Mouse (Mus musculus): ENCODE measurements around the gene Furin. TPM values are rescaled to one million over a fixed set of nuclear protein-coding genes. Genes with fewer than 3 reads are reported as not detected.

Gene Furin
- polyA plus RNA-seq, 1 experiment from 2014 or later, result 14.2 TPM

GRCm38 (mm10) chr7:80412781-80413180 is 7.5 kb upstream of the Furin start:
- 75% methylated on average over 5 of the region's 5 CpGs for WGBS
- Histone ChIP-seq H3K27ac (replicated peaks) (no peak overlapping the region), H3K9me3 (no peaks in the 10 kb centered on the region), H3K4me1 (peaks cover 7% of the 10 kb centered on the region; the same call in 1 of the 2 replicates), H3K27me3 (replicated peaks) (no peaks in the 10 kb centered on the region), H3K4me2 (no peak overlapping the region), H3K4me3 (no peak overlapping the region), H3K9ac (no peak overlapping the region), H3K36me3 (no peaks in the 10 kb centered on the region)
- no peak for ATAC-seq (ENCODE audit: extremely low read depth, insufficient number of reproducible peaks, low FRiP score, low TSS enrichment)

DNA sequence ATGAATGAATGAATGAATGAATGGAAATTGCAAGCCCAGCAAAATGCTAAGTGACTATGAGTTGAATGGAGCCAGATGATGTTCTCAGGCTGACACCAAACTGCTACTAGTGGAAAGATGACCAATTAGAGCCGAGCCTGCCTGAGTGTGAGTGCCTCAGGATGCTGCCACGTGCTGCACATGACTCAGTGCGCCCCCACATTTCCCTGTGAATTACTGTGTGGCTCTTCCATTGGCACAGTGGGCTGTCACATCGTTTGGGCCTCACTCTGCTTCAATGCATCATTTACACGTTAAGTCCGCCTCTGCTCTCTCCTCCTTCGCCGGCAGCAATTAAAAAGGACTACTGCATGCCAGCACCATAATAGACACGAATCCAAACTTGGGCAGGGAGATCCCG is 7.0 kb upstream of the Furin start:
- ATAC-seq (ENCODE audit: extremely low read depth, insufficient number of reproducible peaks, low FRiP score, low TSS enrichment), result no peak
- Histone ChIP-seq H3K4me3 (no peak overlapping the region), H3K9me3 (no peaks in the 10 kb centered on the region), H3K4me2 (no peak overlapping the region), H3K27ac (replicated peaks) (no peak overlapping the region), H3K4me1 (peaks cover 12% of the 10 kb centered on the region; the same call in 1 of the 2 replicates), H3K27me3 (replicated peaks) (no peaks in the 10 kb centered on the region), H3K9ac (no peak overlapping the region), H3K36me3 (no peaks in the 10 kb centered on the region)
- 72% methylated on average over 10 of the region's 10 CpGs for WGBS

DNA sequence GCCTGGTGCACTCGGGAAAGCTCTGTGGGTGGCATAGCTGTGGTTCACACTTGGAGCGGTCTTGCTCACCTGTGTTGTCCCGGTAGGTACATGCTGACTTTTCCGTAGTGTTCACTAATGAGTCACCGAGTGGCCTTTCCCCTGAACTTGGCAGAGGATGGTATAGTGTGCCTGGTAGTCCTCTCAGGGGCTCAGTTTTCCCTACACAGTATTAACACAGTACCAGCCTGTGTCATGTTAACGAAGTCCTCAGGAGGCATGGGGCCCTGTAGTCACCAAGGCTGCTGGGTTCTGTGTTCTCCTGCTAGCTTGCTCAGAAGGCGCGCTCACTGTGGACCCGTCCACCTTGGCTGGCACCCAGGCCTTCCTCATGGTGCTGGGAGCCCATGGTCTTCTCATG is 5.1 kb upstream of the Furin start:
- no peaks in the 10 kb centered on the region for H3K9me3 ChIP-seq
- no peak overlapping the region for H3K4me3 ChIP-seq
- ATAC-seq (ENCODE audit: extremely low read depth, insufficient number of reproducible peaks, low FRiP score, low TSS enrichment), result no peak
- H3K4me2 ChIP-seq, result no peak overlapping the region
- H3K36me3 ChIP-seq, result no peaks in the 10 kb centered on the region
- peaks cover 15% of the 10 kb centered on the region for H3K4me1 ChIP-seq
- H3K27ac ChIP-seq (replicated peaks), result no peak overlapping the region
- no peak overlapping the region for H3K9ac ChIP-seq
- 76% methylated on average over 9 of the region's 9 CpGs for WGBS
- no peaks in the 10 kb centered on the region for H3K27me3 ChIP-seq (replicated peaks)

GRCm38 (mm10) chr7:80407712-80408111 is 2.5 kb upstream of the Furin start:
- H3K27me3 ChIP-seq (replicated peaks), result no peaks in the 10 kb centered on the region

GRCm38 (mm10) chr7:80406186-80406585 is 950 bp upstream of the Furin start:
- no peak overlapping the region for H3K27ac ChIP-seq (replicated peaks)
- no peaks in the 10 kb centered on the region for H3K36me3 ChIP-seq
- no peak overlapping the region for H3K4me3 ChIP-seq
- no peaks in the 10 kb centered on the region for H3K27me3 ChIP-seq (replicated peaks)
- no peak overlapping the region for H3K4me2 ChIP-seq
- no peaks in the 10 kb centered on the region for H3K9me3 ChIP-seq
- ATAC-seq (ENCODE audit: extremely low read depth, insufficient number of reproducible peaks, low FRiP score, low TSS enrichment), result no peak
- H3K4me1 ChIP-seq, result peaks cover 40% of the 10 kb centered on the region
- 70% methylated on average over 3 of the region's 3 CpGs for WGBS
- no peak overlapping the region for H3K9ac ChIP-seq

More at GRCm38 (mm10) chr7:80407712-80408111, 2.5 kb upstream of the Furin start:
- H3K4me2 ChIP-seq, result no peak overlapping the region
- peaks cover 37% of the 10 kb centered on the region for H3K4me1 ChIP-seq
- H3K36me3 ChIP-seq, result no peaks in the 10 kb centered on the region
- WGBS, result 63% methylated on average over 9 of the region's 9 CpGs
- H3K27ac ChIP-seq (replicated peaks), result no peak overlapping the region
- ATAC-seq (ENCODE audit: extremely low read depth, insufficient number of reproducible peaks, low FRiP score, low TSS enrichment), result no peak
- H3K9ac ChIP-seq, result no peak overlapping the region
- H3K9me3 ChIP-seq, result no peaks in the 10 kb centered on the region
- no peak overlapping the region for H3K4me3 ChIP-seq

GRCm38 (mm10) chr7:80404101-80404894 is 938 bp downstream of the Furin start:
- no peak overlapping the region for H3K4me3 ChIP-seq
- H3K4me1 ChIP-seq, result peaks cover 58% of the 10 kb centered on the region
- 42% methylated on average over 7 of the region's 7 CpGs for WGBS
- ATAC-seq (ENCODE audit: extremely low read depth, insufficient number of reproducible peaks, low FRiP score, low TSS enrichment), result no peak
- H3K9me3 ChIP-seq, result no peaks in the 10 kb centered on the region
- peak overlapping the region; percentile 96 for H3K27ac ChIP-seq (replicated peaks)
- H3K9ac ChIP-seq, result 0 out of 2 replicates have a peak overlapping the region, but pooled peaks have one; percentile 99
- no peaks in the 10 kb centered on the region for H3K27me3 ChIP-seq (replicated peaks)
- no peak overlapping the region for H3K4me2 ChIP-seq
- no peaks in the 10 kb centered on the region for H3K36me3 ChIP-seq

DNA sequence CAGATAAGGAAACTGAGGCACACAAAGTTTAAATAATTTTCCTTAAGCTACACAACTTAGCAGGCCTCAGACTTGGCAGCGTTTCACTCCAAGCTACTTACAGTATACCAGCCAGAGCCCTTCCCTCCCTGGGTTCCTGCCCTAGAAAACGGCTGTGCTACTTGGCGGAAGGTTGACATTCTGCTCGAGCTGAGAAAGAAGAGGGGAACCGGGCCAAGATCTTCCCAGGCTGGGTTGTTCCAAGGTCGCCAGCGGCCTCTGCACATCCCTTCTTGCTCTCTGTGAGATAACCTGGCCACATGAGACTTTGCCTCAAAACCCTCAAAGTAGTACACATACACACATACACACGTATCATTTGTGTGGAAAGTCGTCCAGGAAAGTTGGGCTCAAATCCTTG is 1.7 kb downstream of the Furin start:
- ATAC-seq (ENCODE audit: extremely low read depth, insufficient number of reproducible peaks, low FRiP score, low TSS enrichment), result no peak
- 33% methylated on average over 9 of the region's 9 CpGs for WGBS
- peak overlapping the region; percentile 99 for H3K9ac ChIP-seq
- H3K4me1 ChIP-seq, result peaks cover 65% of the 10 kb centered on the region
- H3K27me3 ChIP-seq (replicated peaks), result no peaks in the 10 kb centered on the region
- H3K9me3 ChIP-seq, result no peaks in the 10 kb centered on the region
- H3K27ac ChIP-seq (replicated peaks), result peak overlapping the region; percentile 96
- peak overlapping the region; percentile 94 for H3K4me3 ChIP-seq
- H3K36me3 ChIP-seq, result peaks cover 1% of the 10 kb centered on the region
- H3K4me2 ChIP-seq, result peak overlapping the region; percentile 88

DNA sequence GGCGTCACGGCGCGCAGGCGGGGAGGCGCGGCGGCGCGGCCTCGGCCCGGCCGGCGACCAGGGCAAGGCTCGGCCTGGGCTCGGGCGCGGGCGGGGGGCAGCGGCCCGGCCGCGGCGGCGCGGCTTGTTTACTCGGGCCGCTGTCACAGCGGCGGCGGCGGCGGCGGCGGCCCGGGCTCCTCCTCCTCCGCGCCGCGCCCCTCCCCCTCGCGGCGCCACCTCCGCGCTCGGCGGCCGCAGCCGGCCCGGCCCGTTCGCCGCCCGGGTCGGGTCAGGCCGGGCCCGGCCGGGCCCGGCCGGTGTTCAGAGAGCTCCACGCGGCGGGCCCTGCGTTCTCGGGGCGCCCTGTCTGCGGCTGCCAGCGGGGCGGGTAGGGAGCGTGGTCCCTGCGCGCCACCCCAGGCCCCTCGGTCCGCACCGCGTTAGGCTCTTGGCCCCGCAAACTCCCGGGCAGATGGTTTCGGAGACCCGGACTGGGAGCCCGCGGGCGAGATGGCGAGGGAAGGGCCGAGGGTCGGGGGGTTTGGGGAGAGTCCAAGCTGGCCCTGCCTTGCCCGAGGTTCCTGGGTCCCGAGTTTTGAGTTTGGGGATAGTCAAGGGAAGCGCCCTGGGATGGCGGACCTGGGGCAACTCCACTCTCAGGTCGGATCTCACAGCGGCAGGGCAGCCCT is 2.5 kb downstream of the Furin start:
- Histone ChIP-seq H3K36me3 (peaks cover 9% of the 10 kb centered on the region), H3K9me3 (no peaks in the 10 kb centered on the region), H3K27me3 (replicated peaks) (no peaks in the 10 kb centered on the region), H3K4me3 (peak overlapping the region; percentile 94), H3K4me1 (peaks cover 69% of the 10 kb centered on the region), H3K4me2 (peak overlapping the region; percentile 88), H3K27ac (replicated peaks) (peak overlapping the region; percentile 96), H3K9ac (peak overlapping the region; percentile 99)
- under 1% methylated on average over 43 of the region's 92 CpGs for WGBS
- peak; percentile 57; the same call in 1 of the 2 replicates for ATAC-seq (ENCODE audit: extremely low read depth, insufficient number of reproducible peaks, low FRiP score, low TSS enrichment)

DNA sequence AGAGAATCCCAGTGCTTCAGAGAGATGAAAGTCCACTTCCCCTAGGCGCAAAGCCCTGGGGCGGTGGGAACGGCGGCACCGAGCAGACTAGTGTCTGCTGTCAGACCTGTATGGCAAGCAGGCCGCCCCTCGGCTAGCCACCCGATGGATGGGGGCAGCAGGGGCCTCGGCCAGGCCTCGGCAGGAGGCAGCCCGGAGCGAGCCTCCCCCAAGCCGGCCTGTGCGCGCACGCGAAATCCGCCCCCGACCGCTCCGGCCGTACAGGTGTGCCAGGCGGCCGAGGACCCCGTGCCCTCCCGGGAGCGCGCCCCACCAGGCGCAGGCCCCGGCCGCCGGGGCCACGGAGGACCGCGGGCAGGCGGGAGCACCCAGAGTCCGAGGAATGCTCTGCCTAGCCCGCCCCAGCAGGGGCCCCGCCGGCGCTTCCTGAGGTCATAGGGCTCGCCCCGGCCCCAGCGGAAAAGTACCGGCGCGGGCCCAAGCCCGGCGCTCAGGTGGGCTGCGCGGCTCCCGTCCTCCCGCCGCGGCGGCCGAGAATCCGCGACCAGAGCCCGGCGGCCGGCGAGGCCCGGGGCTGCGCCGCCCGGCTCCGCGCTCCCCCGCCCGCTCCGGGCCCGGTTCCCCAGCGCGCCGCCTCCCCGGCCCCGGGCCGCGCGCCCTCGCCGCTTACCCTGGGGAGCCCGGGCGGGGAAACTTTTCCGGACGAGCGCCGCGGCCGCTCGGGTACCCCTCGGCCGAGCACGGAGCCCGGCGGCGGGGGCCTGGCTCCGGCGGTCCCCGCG is 3.2 kb downstream of the Furin start:
- peaks cover 16% of the 10 kb centered on the region for H3K36me3 ChIP-seq
- H3K9ac ChIP-seq, result peak overlapping the region; percentile 99
- peak; percentile 23; the same call in 1 of the 2 replicates for ATAC-seq (ENCODE audit: extremely low read depth, insufficient number of reproducible peaks, low FRiP score, low TSS enrichment)
- H3K9me3 ChIP-seq, result no peaks in the 10 kb centered on the region
- peak overlapping the region; percentile 94 for H3K4me3 ChIP-seq
- WGBS, result under 1% methylated on average over 87 of the region's 102 CpGs
- peaks cover 62% of the 10 kb centered on the region for H3K4me1 ChIP-seq
- H3K27ac ChIP-seq (replicated peaks), result peak overlapping the region; percentile 96
- H3K4me2 ChIP-seq, result peak overlapping the region; percentile 88
- no peaks in the 10 kb centered on the region for H3K27me3 ChIP-seq (replicated peaks)

- H3K9ac ChIP-seq, result peak overlapping the region; percentile 99
- 20% methylated on average over 5 of the region's 5 CpGs for WGBS
- no peak for ATAC-seq (ENCODE audit: extremely low read depth, insufficient number of reproducible peaks, low FRiP score, low TSS enrichment)
- H3K27ac ChIP-seq (replicated peaks), result peak overlapping the region; percentile 96
- H3K9me3 ChIP-seq, result no peaks in the 10 kb centered on the region
- peaks cover 24% of the 10 kb centered on the region for H3K36me3 ChIP-seq
- H3K27me3 ChIP-seq (replicated peaks), result no peaks in the 10 kb centered on the region
- H3K4me1 ChIP-seq, result peaks cover 62% of the 10 kb centered on the region
- H3K4me2 ChIP-seq, result peak overlapping the region; percentile 88
- peak overlapping the region; percentile 94 for H3K4me3 ChIP-seq
These were observed 4.0 kb downstream of the Furin start for GRCm38 (mm10) chr7:80401041-80401859.
